Mouse (Mus musculus) heart, postnatal 14 days (tissue): ENCODE data around the gene Syndig1l. TPM values are rescaled to one million over a fixed set of nuclear protein-coding genes. Genes with fewer than 3 reads are reported as not detected.

ENCODE experiments used
- DNase-seq, 2 experiments: peaks; one replicate each; pipeline ENCODE4 v3.0.0; 2021 to 2022
- intact Hi-C: fragments of 180-260 bp; cut with DNase I; formaldehyde crosslinking; loops from one replicate; pipeline ENCODE4 v1.15.1; 2025
- total RNA-seq, 2 experiments: library from RNA; stranded (reverse); gene quantifications; 2 replicates each; pipeline ENCODE4 v1.2.3; 2021

The Syndig1l gene
- total RNA-seq, 2 experiments from 2014 or later, result not detected

- DNase-seq, result no peak
- intact Hi-C loops, result no loop called here
Measured at GRCm38 (mm10) chr12:84676011-84676410, 22.6 kb downstream of the Syndig1l start.

GRCm38 (mm10) chr12:84674666-84675526 lies 23.7 kb downstream of the Syndig1l start:
- DNase-seq, result no peak
- intact Hi-C loops, result no loop called here

- intact Hi-C loops, result no loop called here
- DNase-seq, result no peak
Measured at GRCm38 (mm10) chr12:84671646-84672045, 27.0 kb downstream of the Syndig1l start.

GRCm38 (mm10) chr12:84670555-84670954 lies 28.1 kb downstream of the Syndig1l start:
- intact Hi-C loops, result no loop called here
- no peak for DNase-seq

GRCm38 (mm10) chr12:84653912-84654311 lies 44.7 kb downstream of the Syndig1l start:
- intact Hi-C loops, result loop anchor here (1.0 kb wide), 1 partner anchor 101 kb away; no protein-coding TSS in a partner anchor
- peak; percentile 60 to 74 for DNase-seq

- intact Hi-C loops, result no loop called here
- no peak for DNase-seq
Measured at GRCm38 (mm10) chr12:84650234-84650633, 48.4 kb downstream of the Syndig1l start.

- DNase-seq, result no peak
- intact Hi-C loops, result no loop called here
Measured at GRCm38 (mm10) chr12:84640654-84641053, 58.0 kb downstream of the Syndig1l start, which contains the start of gene Vrtn. Vrtn (plus strand) TSS chr12:84641019.

- intact Hi-C loops, result no loop called here
Measured at GRCm38 (mm10) chr12:84640253-84640652, 58.4 kb downstream of the Syndig1l start.

GRCm38 (mm10) chr12:84631867-84632266 lies 66.8 kb downstream of the Syndig1l start:
- intact Hi-C loops, result no loop called here
- no peak for DNase-seq

More at GRCm38 (mm10) chr12:84640253-84640652, 58.4 kb downstream of the Syndig1l start:
- no peak for DNase-seq

Other genes starting within 250 kb of the Syndig1l start
- gene Aldh6a1, start 247.8 kb downstream of the Syndig1l start, total RNA-seq, result 100 to 1,000 TPM in 1 of 2 experiments, 10 to 100 TPM in 1; 91.0 to 111 TPM
- gene Lin52, start 247.4 kb downstream of the Syndig1l start, total RNA-seq, result 10 to 100 TPM in 1 of 2 experiments, 1 to 10 TPM in 1; 9.7 to 10.6 TPM
- gene Vsx2, start 129.1 kb downstream of the Syndig1l start, total RNA-seq, result under 1 TPM in 1 of 2 experiments, not detected in 1; 0.07 TPM
- 1 to 10 TPM; 5.6 to 7.1 TPM for gene Abcd4, start 81.4 kb downstream of the Syndig1l start, total RNA-seq
- gene Vrtn, start 57.8 kb downstream of the Syndig1l start, total RNA-seq, result not detected
- 10 to 100 TPM; 30.8 to 32.7 TPM for gene Npc2, start 74.3 kb upstream of the Syndig1l start, total RNA-seq
- gene Isca2, start 74.4 kb upstream of the Syndig1l start, total RNA-seq, result 10 to 100 TPM; 71.2 to 73.3 TPM
- gene Ltbp2, start 177.7 kb upstream of the Syndig1l start, total RNA-seq, result 1 to 10 TPM; 1.2 to 2.3 TPM